Mouse (Mus musculus) forebrain, embryonic 12.5 days (tissue): ENCODE results near the gene Olfr212. TPM values are rescaled to one million over a fixed set of nuclear protein-coding genes. Genes with fewer than 3 reads are reported as not detected.
A peak's percentile ranks its signal among the peaks of the same experiment; 100 is the strongest.
"Not testable (repeated sequence)": the region's sequence is repeated elsewhere in the genome, so short reads cannot be mapped to it uniquely, and the experiment has no call there.

Experiments
- ATAC-seq: fragments of 200-750 bp; cut with Nextera tagmentation; 2 replicates; pipeline ENCODE4 v1.8.0; 2017; ENCODE audit warnings: moderate TSS enrichment; ENCODE audit not compliant: low FRiP score
- H3K27ac ChIP-seq: fragments of 300-500 bp; sonication (generic); 2 replicates; pipeline ENCODE4 v1.5.1; 2016; ENCODE audit warnings: mild to moderate bottlenecking
- H3K27me3 ChIP-seq: fragments of 300-500 bp; sonication (generic); 2 replicates; pipeline ENCODE4 v1.6.1; 2016; ENCODE audit warnings: mild to moderate bottlenecking
- H3K36me3 ChIP-seq: fragments of 300-500 bp; sonication (generic); replicated peaks from 2 replicates; pipeline ENCODE4 v1.6.1; 2016; ENCODE audit warnings: mild to moderate bottlenecking
- H3K4me1 ChIP-seq: fragments of 300-500 bp; sonication (generic); 2 replicates; pipeline ENCODE4 v1.6.1; 2016
- H3K4me2 ChIP-seq: fragments of 300-500 bp; sonication (generic); 2 replicates; pipeline ENCODE4 v1.6.1; 2016; ENCODE audit warnings: mild to moderate bottlenecking, moderate library complexity
- H3K4me3 ChIP-seq: fragments of 300-500 bp; sonication (generic); replicated peaks from 2 replicates; pipeline ENCODE4 v1.5.1; 2016; ENCODE audit warnings: mild to moderate bottlenecking
- H3K9ac ChIP-seq: fragments of 300-500 bp; sonication (generic); 2 replicates; pipeline ENCODE4 v1.6.1; 2016; ENCODE audit warnings: mild to moderate bottlenecking
- H3K9me3 ChIP-seq: fragments of 300-500 bp; sonication (generic); 2 replicates; pipeline ENCODE4 v1.6.1; 2016
- WGBS: fragments of 180-500 bp; shearing (Covaris S2); methylation state at CpG from one replicate; pipeline ENCODE4 v1.1.7; 2016; 5-methylcytosine and 5-hydroxymethylcytosine counted together
- polyA plus RNA-seq: library from polyadenylated mRNA; unstranded; fragments of >200 nt; fragmentation: Nextera tagmentation; extraction: Ambion mirVana; gene quantifications from 2 replicates; pipeline ENCODE4 v1.2.1, GENCODE M21; 2016

Olfr212 gene
- polyA plus RNA-seq, result not detected in 2 replicates

GRCm38 (mm10) chr6:116506302-116507003 lies at the start of gene Olfr212:
TSS of gene Olfr212 (plus strand) at chr6:116506516.
- not testable (repeated sequence) for ATAC-seq, H3K9ac ChIP-seq, H3K27me3 ChIP-seq, H3K4me2 ChIP-seq, H3K4me1 ChIP-seq, H3K27ac ChIP-seq, H3K4me3 ChIP-seq, H3K36me3 ChIP-seq
- peaks cover 13% of the 10 kb centered on the region for H3K9me3 ChIP-seq
- WGBS, result 92% methylated on average over 20 of the region's 20 CpGs

- 73% methylated on average over 4 of the region's 4 CpGs for WGBS
- Histone ChIP-seq H3K36me3 (no peaks in the 10 kb centered on the region), H3K4me1 (peaks cover 8% of the 10 kb centered on the region; the same call in 1 of the 2 replicates), H3K4me3 (no peak overlapping the region), H3K27ac (no peak overlapping the region), H3K9me3 (no peaks in the 10 kb centered on the region), H3K27me3 (peaks cover 38% of the 10 kb centered on the region), H3K4me2 (no peak overlapping the region), H3K9ac (no peak overlapping the region)
- ATAC-seq, result no peak
Measured at GRCm38 (mm10) chr6:116458728-116459127, 47.6 kb upstream of the Olfr212 start.

- ATAC-seq, result no peak
- H3K9ac ChIP-seq, result no peak overlapping the region
- peaks cover 8% of the 10 kb centered on the region; the same call in 1 of the 2 replicates for H3K4me1 ChIP-seq
- H3K9me3 ChIP-seq, result no peaks in the 10 kb centered on the region
- H3K4me2 ChIP-seq, result no peak overlapping the region
- H3K36me3 ChIP-seq, result no peaks in the 10 kb centered on the region
- H3K27me3 ChIP-seq, result peaks cover 38% of the 10 kb centered on the region
- H3K27ac ChIP-seq, result no peak overlapping the region
- H3K4me3 ChIP-seq, result no peak overlapping the region
- 77% methylated on average over 2 of the region's 2 CpGs for WGBS
Measured at GRCm38 (mm10) chr6:116459232-116459631, 47.1 kb upstream of the Olfr212 start.

GRCm38 (mm10) chr6:116460544-116461283 lies 45.6 kb upstream of the Olfr212 start, which contains the start of gene Alox5:
TSS of gene Alox5 (minus strand) at chr6:116461178.
- Histone ChIP-seq H3K4me1 (peaks cover 8% of the 10 kb centered on the region; the same call in 1 of the 2 replicates), H3K4me2 (peak within 1 kb of the TSS; percentile 61), H3K4me3 (peak within 1 kb of the TSS; percentile 37), H3K9ac (peak within 1 kb of the TSS; percentile 17; the same call in 1 of the 2 replicates), H3K9me3 (no peaks in the 10 kb centered on the region), H3K36me3 (no peaks in the 10 kb centered on the region), H3K27me3 (peaks cover 38% of the 10 kb centered on the region), H3K27ac (no peak within 1 kb of the TSS)
- ATAC-seq, result no peak
- WGBS, result 3% methylated on average over 43 of the region's 43 CpGs

GRCm38 (mm10) chr6:116468081-116468480 lies 38.2 kb upstream of the Olfr212 start:
- ATAC-seq, result no peak
- Histone ChIP-seq H3K9me3 (no peaks in the 10 kb centered on the region), H3K27ac (no peak overlapping the region), H3K27me3 (no peaks in the 10 kb centered on the region), H3K4me1 (no peaks in the 10 kb centered on the region), H3K4me2 (no peak overlapping the region), H3K4me3 (no peak overlapping the region), H3K36me3 (no peaks in the 10 kb centered on the region), H3K9ac (no peak overlapping the region)
- WGBS, result 42% methylated on average over 3 of the region's 3 CpGs

- H3K27ac ChIP-seq, result no peak overlapping the region
- no peak overlapping the region for H3K4me3 ChIP-seq
Measured at GRCm38 (mm10) chr6:116485081-116485480, 21.2 kb upstream of the Olfr212 start.

GRCm38 (mm10) chr6:116486833-116487232 lies 19.5 kb upstream of the Olfr212 start:
- 73% methylated on average over 1 of the region's 1 CpGs for WGBS
- Histone ChIP-seq H3K27me3 (no peaks in the 10 kb centered on the region), H3K4me3 (no peak overlapping the region), H3K4me1 (0 out of 2 replicates have a peak, but pooled peaks cover 2% of the 10 kb centered on the region), H3K4me2 (no peak overlapping the region), H3K27ac (no peak overlapping the region), H3K9ac (no peak overlapping the region), H3K36me3 (no peaks in the 10 kb centered on the region), H3K9me3 (no peaks in the 10 kb centered on the region)
- no peak for ATAC-seq

More at GRCm38 (mm10) chr6:116485081-116485480, 21.2 kb upstream of the Olfr212 start:
- no peak overlapping the region for H3K4me2 ChIP-seq
- ATAC-seq, result no peak
- 84% methylated on average over 1 of the region's 1 CpGs for WGBS
- H3K27me3 ChIP-seq, result no peaks in the 10 kb centered on the region
- no peaks in the 10 kb centered on the region for H3K36me3 ChIP-seq
- no peaks in the 10 kb centered on the region for H3K4me1 ChIP-seq
- no peaks in the 10 kb centered on the region for H3K9me3 ChIP-seq
- H3K9ac ChIP-seq, result no peak overlapping the region

- no peaks in the 10 kb centered on the region for H3K27me3 ChIP-seq
- no peaks in the 10 kb centered on the region for H3K36me3 ChIP-seq
- H3K27ac ChIP-seq, result no peak within 1 kb of the TSS
- ATAC-seq, result no peak
- H3K4me1 ChIP-seq, result 0 out of 2 replicates have a peak, but pooled peaks cover 2% of the 10 kb centered on the region
- no peak within 1 kb of the TSS for H3K4me2 ChIP-seq
- H3K9me3 ChIP-seq, result no peaks in the 10 kb centered on the region
- no peak within 1 kb of the TSS for H3K4me3 ChIP-seq
- WGBS, result 73% methylated on average over 4 of the region's 4 CpGs
- H3K9ac ChIP-seq, result no peak within 1 kb of the TSS
Measured at GRCm38 (mm10) chr6:116488791-116489190, 17.5 kb upstream of the Olfr212 start, which contains the start of gene Olfr211. TSS of gene Olfr211 (plus strand) at chr6:116489091.

GRCm38 (mm10) chr6:116493742-116494141 lies 12.6 kb upstream of the Olfr212 start:
- Histone ChIP-seq H3K4me1 (0 out of 2 replicates have a peak, but pooled peaks cover 2% of the 10 kb centered on the region), H3K27ac (no peak overlapping the region), H3K27me3 (no peaks in the 10 kb centered on the region), H3K36me3 (no peaks in the 10 kb centered on the region), H3K4me3 (no peak overlapping the region), H3K4me2 (no peak overlapping the region), H3K9me3 (no peaks in the 10 kb centered on the region), H3K9ac (no peak overlapping the region)
- WGBS, result 87% methylated on average over 5 of the region's 5 CpGs
- no peak for ATAC-seq

GRCm38 (mm10) chr6:116495960-116496359 lies 10.4 kb upstream of the Olfr212 start:
- no peak overlapping the region for H3K4me3 ChIP-seq
- H3K36me3 ChIP-seq, result no peaks in the 10 kb centered on the region
- H3K27me3 ChIP-seq, result no peaks in the 10 kb centered on the region
- H3K4me2 ChIP-seq, result no peak overlapping the region
- H3K9me3 ChIP-seq, result no peaks in the 10 kb centered on the region
- WGBS, result 90% methylated on average over 1 of the region's 1 CpGs
- no peak overlapping the region for H3K27ac ChIP-seq
- H3K4me1 ChIP-seq, result no peaks in the 10 kb centered on the region
- ATAC-seq, result no peak
- no peak overlapping the region for H3K9ac ChIP-seq

GRCm38 (mm10) chr6:116514832-116515231 lies 8.5 kb downstream of the Olfr212 start:
- Histone ChIP-seq H3K4me2 (no peak overlapping the region), H3K27ac (no peak overlapping the region), H3K27me3 (no peaks in the 10 kb centered on the region), H3K36me3 (no peaks in the 10 kb centered on the region), H3K9me3 (no peaks in the 10 kb centered on the region), H3K4me1 (no peaks in the 10 kb centered on the region), H3K4me3 (no peak overlapping the region), H3K9ac (no peak overlapping the region)
- ATAC-seq, result no peak

GRCm38 (mm10) chr6:116538156-116538555 lies 31.8 kb downstream of the Olfr212 start, which contains the start of gene Olfr213:
TSS of gene Olfr213 (plus strand) at chr6:116538456.
- H3K9me3 ChIP-seq, result no peaks in the 10 kb centered on the region
- 76% methylated on average over 1 of the region's 1 CpGs for WGBS

More at GRCm38 (mm10) chr6:116538156-116538555, 31.8 kb downstream of the Olfr212 start, which contains the start of gene Olfr213:
- no peak within 1 kb of the TSS for H3K4me2 ChIP-seq
- ATAC-seq, result no peak
- no peaks in the 10 kb centered on the region for H3K4me1 ChIP-seq
- no peaks in the 10 kb centered on the region for H3K27me3 ChIP-seq
- no peak within 1 kb of the TSS for H3K9ac ChIP-seq
- H3K36me3 ChIP-seq, result no peaks in the 10 kb centered on the region
- H3K27ac ChIP-seq, result no peak within 1 kb of the TSS
- H3K4me3 ChIP-seq, result no peak within 1 kb of the TSS
